Mouse (Mus musculus) limb, embryonic 11.5 days (tissue): ENCODE results near the gene Lin37. TPM values are rescaled to one million over a fixed set of nuclear protein-coding genes. Genes with fewer than 3 reads are reported as not detected.

Experiments
- ATAC-seq: fragments of 200-750 bp; cut with Nextera tagmentation; 2 replicates; pipeline ENCODE4 v1.8.0; 2017; ENCODE audit warnings: low read depth; ENCODE audit not compliant: insufficient number of reproducible peaks, low FRiP score, low TSS enrichment
- DNase-seq: peaks from one replicate; pipeline ENCODE4 v3.0.0-alpha.2; 2015; ENCODE audit warnings: low spot score
- H3K27ac ChIP-seq: fragments of 300-500 bp; sonication (generic); replicated peaks from 2 replicates; pipeline ENCODE4 v1.5.1; 2014; ENCODE audit warnings: low read depth, mild to moderate bottlenecking, low read length
- H3K27me3 ChIP-seq: fragments of 300-500 bp; sonication (generic); 2 replicates; pipeline ENCODE4 v1.6.1; 2014; ENCODE audit warnings: mild to moderate bottlenecking, low read length, mixed read lengths; ENCODE audit not compliant: control insufficient read depth, insufficient read depth
- H3K36me3 ChIP-seq: fragments of 300-500 bp; sonication (generic); 2 replicates; pipeline ENCODE4 v1.6.1; 2014; ENCODE audit warnings: mild to moderate bottlenecking, low read length, moderate library complexity, mixed read lengths; ENCODE audit not compliant: control insufficient read depth, insufficient read depth
- H3K4me1 ChIP-seq: fragments of 300-500 bp; sonication (generic); 2 replicates; pipeline ENCODE4 v1.6.1; 2014; ENCODE audit warnings: low read length, mixed read lengths; ENCODE audit not compliant: control insufficient read depth, insufficient read depth
- H3K4me2 ChIP-seq: fragments of 300-500 bp; sonication (generic); 2 replicates; pipeline ENCODE4 v1.6.1; 2014; ENCODE audit warnings: low read depth, mild to moderate bottlenecking, moderate library complexity; ENCODE audit not compliant: severe bottlenecking
- H3K4me3 ChIP-seq: fragments of 300-500 bp; sonication (generic); 2 replicates; pipeline ENCODE4 v1.5.1; 2014; ENCODE audit warnings: low read depth, low read length
- H3K9ac ChIP-seq: fragments of 300-500 bp; sonication (generic); 2 replicates; pipeline ENCODE4 v1.6.1; 2014; ENCODE audit warnings: mild to moderate bottlenecking, low read length
- H3K9me3 ChIP-seq: fragments of 300-500 bp; sonication (generic); 2 replicates; pipeline ENCODE4 v1.6.1; 2016; ENCODE audit warnings: low read length; ENCODE audit not compliant: control insufficient read depth
- WGBS: fragments of 180-500 bp; shearing (Covaris S2); extraction: QIAGEN DNeasy Blood & Tissue Kit; methylation state at CpG from one replicate; pipeline ENCODE4 v1.1.7; 2014; 5-methylcytosine and 5-hydroxymethylcytosine counted together
- microRNA-seq: library from miRNA; unstranded; fragments of <30 nt; microRNA quantifications from one replicate; pipeline ENCODE4, GENCODE M21; 2016
- polyA plus RNA-seq: library from polyadenylated mRNA; unstranded; fragments of >200 nt; fragmentation: Nextera tagmentation; extraction: Ambion mirVana; gene quantifications from 2 replicates; pipeline ENCODE4 v1.2.1, GENCODE M21; 2014

Gene Lin37
- polyA plus RNA-seq, 1 experiment from 2014 or later, result 40.6 TPM

GRCm38 (mm10) chr7:30520856-30521255, 38.8 kb downstream of the Lin37 start:
- no peak overlapping the region for H3K4me2 ChIP-seq
- DNase-seq (no peak), ATAC-seq (no peak)
- no peak overlapping the region for H3K4me3 ChIP-seq
- no peaks in the 10 kb centered on the region for H3K9me3 ChIP-seq
- no peak overlapping the region for H3K9ac ChIP-seq
- 82% methylated on average over 5 of the region's 5 CpGs for WGBS
- no peaks in the 10 kb centered on the region for H3K27me3 ChIP-seq
- H3K27ac ChIP-seq, result no peak overlapping the region
- 0 out of 2 replicates have a peak, but pooled peaks cover 5% of the 10 kb centered on the region for H3K36me3 ChIP-seq
- no peaks in the 10 kb centered on the region for H3K4me1 ChIP-seq

- H3K36me3 ChIP-seq, result 0 out of 2 replicates have a peak, but pooled peaks cover 5% of the 10 kb centered on the region
- H3K27ac ChIP-seq, result no peak overlapping the region
- H3K9me3 ChIP-seq, result no peaks in the 10 kb centered on the region
- no peaks in the 10 kb centered on the region for H3K27me3 ChIP-seq
- no peak overlapping the region for H3K4me3 ChIP-seq
- ATAC-seq (no peak), DNase-seq (no peak)
- no peak overlapping the region for H3K4me2 ChIP-seq
- 82% methylated on average over 4 of the region's 4 CpGs for WGBS
- no peak overlapping the region for H3K9ac ChIP-seq
- H3K4me1 ChIP-seq, result no peaks in the 10 kb centered on the region
Measured at GRCm38 (mm10) chr7:30520396-30520795, 39.2 kb downstream of the Lin37 start.

GRCm38 (mm10) chr7:30518325-30518724, 41.3 kb downstream of the Lin37 start:
- Histone ChIP-seq H3K4me1 (no peaks in the 10 kb centered on the region), H3K27ac (no peak overlapping the region), H3K4me2 (no peak overlapping the region), H3K4me3 (no peak overlapping the region), H3K27me3 (no peaks in the 10 kb centered on the region), H3K9me3 (no peaks in the 10 kb centered on the region), H3K36me3 (0 out of 2 replicates have a peak, but pooled peaks cover 2% of the 10 kb centered on the region), H3K9ac (no peak overlapping the region)
- DNase-seq (no peak), ATAC-seq (no peak)
- 40% methylated on average over 8 of the region's 8 CpGs for WGBS

GRCm38 (mm10) chr7:30515003-30515760, 44.5 kb downstream of the Lin37 start:
- Histone ChIP-seq H3K36me3 (no peaks in the 10 kb centered on the region), H3K4me2 (no peak overlapping the region), H3K27me3 (no peaks in the 10 kb centered on the region), H3K9ac (no peak overlapping the region), H3K27ac (no peak overlapping the region), H3K9me3 (no peaks in the 10 kb centered on the region), H3K4me1 (no peaks in the 10 kb centered on the region), H3K4me3 (no peak overlapping the region)
- 53% methylated on average over 24 of the region's 24 CpGs for WGBS
- DNase-seq (no peak), ATAC-seq (no peak)

- H3K4me1 ChIP-seq, result no peaks in the 10 kb centered on the region
- DNase-seq (no peak), ATAC-seq (no peak)
- H3K9me3 ChIP-seq, result no peaks in the 10 kb centered on the region
- H3K4me3 ChIP-seq, result no peak overlapping the region
- no peaks in the 10 kb centered on the region for H3K36me3 ChIP-seq
- H3K4me2 ChIP-seq, result no peak overlapping the region
- WGBS, result 72% methylated on average over 4 of the region's 4 CpGs
- no peak overlapping the region for H3K27ac ChIP-seq
- no peak overlapping the region for H3K9ac ChIP-seq
- no peaks in the 10 kb centered on the region for H3K27me3 ChIP-seq
Measured at GRCm38 (mm10) chr7:30508061-30508460, 51.6 kb downstream of the Lin37 start.

Small RNA genes within 50 kb of the gene (microRNA-seq; reads per million reads assigned to microRNA genes)
- gene Gm38670 (0.92 reads per million), gene Mir3569 (not detected)

Other genes starting within 250 kb of the Lin37 start
- gene Syne4, start 245.0 kb downstream of the Lin37 start, polyA plus RNA-seq, result 72.3 and 75.3 TPM in 2 replicates
- gene E130208F15Rik, start 238.1 kb downstream of the Lin37 start, polyA plus RNA-seq, result not detected in 2 replicates
- gene Sdhaf1, start 235.9 kb downstream of the Lin37 start, polyA plus RNA-seq, result 21.6 TPM in 2 replicates
- gene Lrfn3, start 197.1 kb downstream of the Lin37 start, polyA plus RNA-seq, result 4.9 and 5.0 TPM in 2 replicates
- gene Tyrobp, start 146.1 kb downstream of the Lin37 start, polyA plus RNA-seq, result 8.4 and 12.6 TPM in 2 replicates
- gene Hcst, start 140.0 kb downstream of the Lin37 start, polyA plus RNA-seq, result 0.39 TPM in 1 of 2 replicates, not detected in the other
- 0.96 and 1.4 TPM in 2 replicates for gene Nfkbid, start 138.1 kb downstream of the Lin37 start, polyA plus RNA-seq
- gene Aplp1, start 114.3 kb downstream of the Lin37 start, polyA plus RNA-seq, result 16.6 and 18.0 TPM in 2 replicates
- 0.13 TPM in 1 of 2 replicates, not detected in the other for gene Kirrel2, start 102.1 kb downstream of the Lin37 start, polyA plus RNA-seq
- gene Nphs1, start 101.5 kb downstream of the Lin37 start, polyA plus RNA-seq, result 0.15 TPM in 1 of 2 replicates, not detected in the other
- gene Prodh2, start 66.2 kb downstream of the Lin37 start, polyA plus RNA-seq, result 0.33 TPM in 1 of 2 replicates, not detected in the other
- 12.1 and 12.9 TPM in 2 replicates for gene Arhgap33, start 24.8 kb downstream of the Lin37 start, polyA plus RNA-seq
- 6.1 and 6.9 TPM in 2 replicates for gene Hspb6, start 7.7 kb downstream of the Lin37 start, polyA plus RNA-seq
- gene Proser3, start 7.5 kb downstream of the Lin37 start, polyA plus RNA-seq, result 20.0 and 21.9 TPM in 2 replicates
- 91.9 and 100 TPM in 2 replicates for gene U2af1l4, start 3.5 kb upstream of the Lin37 start, polyA plus RNA-seq
- gene Gm49396, start 3.5 kb upstream of the Lin37 start, polyA plus RNA-seq, result 6.0 and 6.8 TPM in 2 replicates
- gene Psenen, start 3.8 kb upstream of the Lin37 start, polyA plus RNA-seq, result 105 and 123 TPM in 2 replicates
- 3.2 and 3.5 TPM in 2 replicates for gene Igflr1, start 5.6 kb upstream of the Lin37 start, polyA plus RNA-seq
- gene Kmt2b, start 28.9 kb upstream of the Lin37 start, polyA plus RNA-seq, result 11.9 and 14.1 TPM in 2 replicates
- 0.43 TPM in 1 of 2 replicates, not detected in the other for gene Zbtb32, start 39.1 kb upstream of the Lin37 start, polyA plus RNA-seq
- 3.6 and 3.8 TPM in 2 replicates for gene Upk1a, start 53.0 kb upstream of the Lin37 start, polyA plus RNA-seq
- 801 and 830 TPM in 2 replicates for gene Cox6b1, start 66.3 kb upstream of the Lin37 start, polyA plus RNA-seq
- 0.19 and 0.43 TPM in 2 replicates for gene Etv2, start 76.0 kb upstream of the Lin37 start, polyA plus RNA-seq
- 125 and 126 TPM in 2 replicates for gene Rbm42, start 90.5 kb upstream of the Lin37 start, polyA plus RNA-seq
- 62.1 and 67.3 TPM in 2 replicates for gene Haus5, start 105.2 kb upstream of the Lin37 start, polyA plus RNA-seq
- not detected in 2 replicates for gene Pmis2, start 111.8 kb upstream of the Lin37 start, polyA plus RNA-seq
- gene 2200002J24Rik, start 139.1 kb upstream of the Lin37 start, polyA plus RNA-seq, result not detected in 2 replicates
- 0.28 and 0.41 TPM in 2 replicates for gene Atp4a, start 152.4 kb upstream of the Lin37 start, polyA plus RNA-seq
- gene Tmem147, start 169.7 kb upstream of the Lin37 start, polyA plus RNA-seq, result 143 and 149 TPM in 2 replicates
- gene Gapdhs, start 183.8 kb upstream of the Lin37 start, polyA plus RNA-seq, result 0.43 and 0.47 TPM in 2 replicates
- gene Sbsn, start 191.6 kb upstream of the Lin37 start, polyA plus RNA-seq, result 0.27 and 1.3 TPM in 2 replicates
- not detected in 2 replicates for gene Dmkn, start 203.9 kb upstream of the Lin37 start, polyA plus RNA-seq
- gene Krtdap, start 228.1 kb upstream of the Lin37 start, polyA plus RNA-seq, result not detected in 2 replicates